Mouse (Mus musculus) thymus, postnatal 10 days (tissue): Measurements from ENCODE around the gene Sfmbt2.

ENCODE experiments used
- DNase-seq, 2 experiments: peaks; one replicate each; pipeline ENCODE4 v3.0.0; 2021; ENCODE audit warnings: low spot score in 2 of 2

Sfmbt2 gene

GRCm38 (mm10) chr2:10558816-10559215 is 188.5 kb downstream of the Sfmbt2 start:
- no peak for DNase-seq

DNA sequence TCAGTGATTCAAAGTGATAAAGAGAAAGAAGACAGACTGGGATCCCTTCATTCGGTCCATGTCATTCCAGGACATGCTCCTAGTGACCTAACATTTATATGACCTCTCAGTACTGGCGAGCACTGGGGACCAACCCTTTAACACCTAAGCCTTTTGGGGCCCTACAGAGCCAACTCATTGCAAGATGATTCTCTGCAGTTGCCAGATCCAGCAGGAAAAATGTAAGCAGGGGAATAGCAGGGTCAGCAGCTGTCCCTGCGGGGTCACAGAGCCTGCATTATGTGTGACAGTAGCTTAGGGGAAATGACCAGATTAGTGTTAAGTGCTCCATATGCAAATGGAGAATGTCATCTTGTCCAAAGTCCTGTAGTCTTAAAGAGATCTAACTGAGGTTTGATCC is 195.2 kb downstream of the Sfmbt2 start:
- DNase-seq = no peak

DNA sequence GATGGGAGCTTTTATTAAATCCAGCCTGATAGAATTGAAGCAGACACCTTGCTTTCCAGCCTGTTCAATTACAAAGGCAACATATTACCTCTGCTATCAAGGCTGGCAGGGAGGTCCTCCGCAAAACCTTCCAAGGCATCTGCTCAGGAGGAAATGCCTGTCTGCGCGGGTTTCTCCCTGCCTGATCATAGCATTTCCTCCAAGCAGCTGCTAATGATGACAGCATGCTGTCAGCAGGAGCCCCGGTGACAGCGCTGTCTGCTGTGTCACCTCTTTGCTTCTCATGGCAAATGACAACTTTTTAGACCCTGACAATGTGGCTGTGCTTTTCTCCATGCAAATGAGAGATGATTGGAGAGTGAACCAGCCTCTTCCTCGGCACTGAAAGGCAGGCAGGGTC is 199.1 kb downstream of the Sfmbt2 start:
- DNase-seq = no peak

- no peak for DNase-seq
Measured at GRCm38 (mm10) chr2:10572311-10572710, 202.0 kb downstream of the Sfmbt2 start.

GRCm38 (mm10) chr2:10575962-10576740 is 205.8 kb downstream of the Sfmbt2 start:
- no peak for DNase-seq

DNA sequence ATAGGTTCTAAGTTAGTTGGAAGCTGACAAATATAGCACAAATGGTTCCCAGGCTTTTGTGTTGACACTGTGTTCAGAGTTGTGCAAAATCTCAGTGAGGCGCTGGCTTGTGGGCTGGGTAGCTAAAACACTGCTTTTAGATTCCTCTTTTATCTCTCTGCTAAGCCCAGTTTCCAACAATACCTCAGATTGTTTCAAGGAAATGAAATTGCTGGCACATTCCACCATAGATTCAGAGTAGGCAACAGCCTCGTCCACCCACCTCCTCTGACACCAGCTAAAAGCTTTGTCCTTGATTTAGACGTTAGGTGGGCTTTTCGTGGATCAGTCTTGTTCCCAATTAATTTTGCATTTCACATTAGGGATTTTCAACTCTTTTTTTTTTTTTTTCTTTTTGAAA is 212.4 kb downstream of the Sfmbt2 start:
- no peak for DNase-seq

- DNase-seq = no peak
Measured at GRCm38 (mm10) chr2:10583103-10583502, 212.8 kb downstream of the Sfmbt2 start.

DNA sequence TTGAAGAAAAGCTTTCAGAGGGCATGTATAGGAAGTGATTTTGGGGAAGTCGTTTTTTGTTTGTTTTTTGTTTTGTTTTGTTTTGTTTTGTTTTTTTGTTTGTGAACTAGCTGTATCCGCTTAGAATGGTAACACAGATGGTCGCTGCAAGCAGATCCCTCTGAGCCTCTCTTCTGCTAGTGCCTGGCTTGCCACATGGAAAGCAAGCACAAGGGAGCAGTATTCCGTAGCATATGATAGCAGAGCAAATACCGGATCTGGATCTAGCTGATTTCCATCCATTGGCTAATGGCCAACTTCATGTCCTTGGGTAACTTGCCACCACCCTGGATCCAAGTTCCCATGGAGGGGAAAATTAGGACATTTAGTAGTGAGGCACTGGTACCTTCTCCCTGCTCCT is 221.0 kb downstream of the Sfmbt2 start:
- no peak for DNase-seq

- no peak for DNase-seq
Measured at GRCm38 (mm10) chr2:10615500-10615899, 245.2 kb downstream of the Sfmbt2 start.
